Mouse (Mus musculus): Measurements from ENCODE around the gene Hipk1.
"Not testable (repeated sequence)": the region's sequence is repeated elsewhere in the genome, so short reads cannot be mapped to it uniquely, and the experiment has no call there.

GRCm38 (mm10) chr3:103840195-103840594, 48.8 kb upstream of the Hipk1 start:
- not testable (repeated sequence) for TF ChIP-seq ZC3H11A (IDR thresholded peaks at IDR 0.05; ENCODE audit: borderline replicate concordance, low read depth, low read length); HCFC1 (IDR thresholded peaks at IDR 0.05; ENCODE audit: borderline replicate concordance, insufficient read depth, low read length); CHD2 (IDR thresholded peaks at IDR 0.05; ENCODE audit: low read depth, low read length); MAFK (IDR thresholded peaks at IDR 0.05; ENCODE audit: insufficient read depth, low read depth, low read length)

All from ES-E14 (cell line).